Mouse (Mus musculus): ENCODE data around the gene Pcbp3. TPM values are rescaled to one million over a fixed set of nuclear protein-coding genes. Genes with fewer than 3 reads are reported as not detected.

The Pcbp3 gene
- polyA plus RNA-seq (2012; fragmentation: generic; extraction: Trizol), result 10 to 100 TPM; 13.2 to 14.4 TPM

DNA sequence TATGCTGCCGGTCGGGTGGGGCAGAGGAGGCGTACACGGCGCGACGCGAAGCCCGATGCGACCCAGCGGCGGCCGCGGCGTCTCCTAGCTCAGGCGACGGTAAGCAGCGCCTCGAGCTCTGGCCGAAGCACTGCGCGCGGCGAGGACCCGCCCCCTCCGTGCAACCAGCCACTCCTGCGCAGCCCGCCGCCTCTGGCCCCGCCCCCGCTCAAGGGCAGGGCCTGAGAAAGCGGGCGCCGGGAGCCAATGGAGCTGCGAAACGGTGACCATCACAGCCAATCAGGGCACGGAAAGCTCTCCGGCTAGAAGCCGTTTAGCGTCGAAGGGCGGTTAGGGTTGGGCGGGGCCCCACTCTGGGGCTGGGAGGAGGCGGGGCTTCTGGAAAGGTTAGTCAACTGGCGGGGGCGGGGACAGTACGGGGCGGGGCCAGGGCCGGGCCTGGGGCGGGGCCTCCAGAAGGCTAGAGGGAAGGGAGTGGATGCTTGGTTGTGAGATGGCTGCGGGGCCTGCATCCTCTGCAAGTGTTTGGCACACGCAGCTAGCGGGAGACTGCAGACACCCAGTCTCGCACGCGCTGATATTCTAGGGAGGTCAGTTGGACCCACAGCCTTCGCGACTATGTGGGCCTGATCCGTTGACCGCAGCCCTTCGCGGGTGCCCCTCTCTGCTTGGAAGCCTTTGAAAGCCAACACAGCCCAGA, at the start of gene Pcbp3:
Gene Pcbp3 (minus strand): TSS at position 98 of the 700 bp plus-strand sequence.

DNA sequence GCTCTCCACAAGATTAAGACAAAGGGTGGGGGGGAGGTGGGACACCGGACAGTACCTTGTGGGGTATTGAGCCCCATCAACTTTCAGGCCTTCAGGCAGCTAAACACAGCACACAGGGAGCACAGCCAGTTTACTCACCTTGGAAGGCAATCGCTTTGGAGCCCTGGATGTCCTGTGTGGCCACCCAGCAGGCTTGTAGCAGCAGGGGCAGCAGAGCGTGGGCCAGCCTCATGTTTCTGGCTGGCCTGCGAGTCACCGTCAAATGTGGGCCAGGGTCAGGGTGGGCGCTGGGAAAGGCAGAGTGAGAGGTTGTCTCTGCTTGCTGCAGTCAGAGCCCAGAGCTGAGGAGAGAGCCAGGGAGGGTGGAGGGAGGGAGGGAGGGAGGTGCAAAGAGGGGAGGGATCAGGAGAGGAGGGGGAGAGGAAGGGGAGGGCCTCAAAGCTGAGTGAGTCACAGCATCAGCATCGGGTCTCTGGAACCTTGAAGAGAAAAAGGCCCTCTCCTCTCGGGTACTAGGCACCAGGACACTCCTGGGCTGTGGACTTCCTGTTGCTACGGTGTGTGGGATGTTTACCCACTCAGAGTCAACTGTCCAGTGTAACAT, 235.9 kb downstream of the Pcbp3 start, which contains the start of gene Col6a1:
Gene Col6a1 (minus strand): TSS at position 487 of the 604 bp plus-strand sequence.

Other genes starting within 250 kb of the Pcbp3 start
- 1,000 to 10,000 TPM in 1 of 2 experiments, 10 to 100 TPM in 1; 49.8 to 1,301 TPM for gene Col6a1, start 235.7 kb downstream of the Pcbp3 start, polyA plus RNA-seq (2012; fragmentation: generic; extraction: Trizol)
- 10 to 100 TPM; 19.0 to 20.8 TPM for gene Slc19a1, start 70.4 kb upstream of the Pcbp3 start, polyA plus RNA-seq (2012; fragmentation: generic; extraction: Trizol)
- gene Col18a1, start 204.7 kb upstream of the Pcbp3 start, polyA plus RNA-seq (2012; fragmentation: generic; extraction: Trizol), result 10 to 100 TPM; 22.4 to 75.0 TPM

Data from C3H10T1/2 (cell line).